Mouse (Mus musculus) left cerebral cortex, postnatal 4 days (tissue): ENCODE results near the gene Gm3012. TPM values are rescaled to one million over a fixed set of nuclear protein-coding genes. Genes with fewer than 3 reads are reported as not detected.
"Not testable (repeated sequence)": the region's sequence is repeated elsewhere in the genome, so short reads cannot be mapped to it uniquely, and the experiment has no call there.

Source experiments
- DNase-seq: peaks from one replicate; pipeline ENCODE4 v3.0.0-alpha.2; 2022
- intact Hi-C: fragments of 180-260 bp; cut with DNase I; formaldehyde crosslinking; loops from one replicate; pipeline ENCODE4 v1.15.1; 2025
- total RNA-seq, 2 experiments: library from RNA; stranded (reverse); gene quantifications; 2 replicates each; pipeline ENCODE4 v1.2.3; 2021

The Gm3012 gene
- total RNA-seq: not detected

DNA sequence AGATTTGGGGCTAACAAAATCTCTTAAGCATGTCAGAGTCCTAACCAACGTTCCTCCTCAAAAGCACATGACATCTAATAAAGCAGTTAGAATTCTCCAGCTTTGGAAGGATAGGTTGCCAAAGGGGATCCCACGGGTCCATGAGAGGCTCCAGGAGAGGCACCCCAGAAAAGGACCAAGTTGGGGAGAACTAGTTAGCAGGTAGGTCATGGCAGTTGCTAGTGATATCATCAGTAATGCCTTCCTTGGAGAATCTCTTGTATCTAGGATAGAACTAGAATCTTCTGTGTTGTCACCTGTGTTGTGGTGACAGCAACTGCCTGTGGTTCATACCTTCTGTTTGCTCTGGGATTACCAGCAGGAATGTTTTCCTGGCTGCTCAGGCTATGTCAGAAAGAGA is at the start of gene Gm3012:
Gm3012 (plus strand) TSS at position 301 of the 400 bp plus-strand sequence.
- DNase-seq, intact Hi-C loops: not testable (repeated sequence)

DNA sequence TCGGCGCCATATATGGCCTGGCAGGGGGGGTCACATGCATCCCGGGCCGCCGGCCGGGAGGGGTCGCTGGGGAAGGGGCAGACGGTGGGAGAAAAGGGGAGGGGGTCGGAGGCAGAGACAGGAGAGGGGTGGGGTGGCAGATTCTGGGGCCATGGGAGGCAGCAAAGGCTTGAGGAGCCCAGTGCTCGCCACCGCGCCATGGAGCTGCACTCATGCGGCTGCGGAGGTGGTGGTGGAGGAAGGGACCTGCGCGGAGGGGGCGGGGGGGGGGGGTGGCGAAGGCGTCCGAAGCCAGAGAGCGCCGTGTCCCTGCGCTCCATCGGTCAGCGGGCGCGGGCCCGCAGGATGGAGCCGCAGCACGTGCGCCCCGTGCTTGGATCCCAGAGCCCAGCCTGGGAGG is 17.4 kb downstream of the Gm3012 start, which contains the start of gene Gm3020:
Gm3020 (plus strand) TSS at position 301 of the 400 bp plus-strand sequence.
- DNase-seq, intact Hi-C loops: not testable (repeated sequence)

DNA sequence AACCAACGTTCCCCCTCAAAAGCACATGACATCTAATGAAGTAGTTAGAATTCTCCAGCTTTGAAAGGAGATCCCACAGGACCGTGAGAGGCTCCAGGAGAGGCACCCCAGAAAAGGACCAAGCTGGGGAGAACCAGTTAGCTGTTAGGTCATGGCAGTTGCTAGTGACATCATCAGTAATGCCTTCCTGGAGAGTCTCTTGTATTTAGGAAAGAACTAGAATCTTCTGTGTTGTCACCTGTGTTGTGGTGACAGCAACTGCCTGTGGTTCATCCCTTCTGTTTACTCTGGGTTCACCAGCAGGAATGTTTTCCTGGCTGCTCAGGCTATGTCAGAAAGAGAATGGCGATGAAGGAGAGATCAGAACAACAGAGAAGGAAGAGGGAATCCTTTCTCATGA is 54.2 kb downstream of the Gm3012 start, which contains the start of gene Gm3043:
Gm3043 (plus strand) TSS at position 301 of the 400 bp plus-strand sequence.
- intact Hi-C loops, DNase-seq: not testable (repeated sequence)

Other genes with a start within 250 kb of the Gm3012 start
- gene Gm10413, start 239.4 kb upstream of the Gm3012 start, total RNA-seq: not detected
- gene Gm10409, start 221.9 kb upstream of the Gm3012 start, total RNA-seq: 10 to 100 TPM; 18.6 to 18.8 TPM
- gene Gm3005, start 206.4 kb upstream of the Gm3012 start, total RNA-seq: 10 to 100 TPM in 1 of 2 experiments, 1 to 10 TPM in 1; 8.2 to 13.0 TPM
- gene Gm10408, start 185.1 kb upstream of the Gm3012 start, total RNA-seq: not detected
- gene Gm3020, start 17.5 kb downstream of the Gm3012 start, total RNA-seq: 10 to 100 TPM; 18.6 to 18.8 TPM
- not detected for gene Gm3043, start 54.3 kb downstream of the Gm3012 start, total RNA-seq
- gene Gm3002, start 175.6 kb downstream of the Gm3012 start, total RNA-seq: 1 to 10 TPM; 5.3 to 8.6 TPM
- not detected for gene Gm3033, start 211.7 kb downstream of the Gm3012 start, total RNA-seq
- not detected for gene Gm2916, start 249.7 kb downstream of the Gm3012 start, total RNA-seq